Mouse (Mus musculus): ENCODE data around the gene St6galnac4. TPM values are rescaled to one million over a fixed set of nuclear protein-coding genes. Genes with fewer than 3 reads are reported as not detected.

St6galnac4 gene
- 39.5 and 40.4 TPM in 2 replicates for polyA plus RNA-seq (2012; rRNA removed)

GRCm38 (mm10) chr2:32586871-32587351, at the start of gene St6galnac4:
TSS of gene St6galnac4 (plus strand) at chr2:32587095.
- TF ChIP-seq CTCF (IDR thresholded peaks at IDR 0.05; ENCODE audit: insufficient read depth, low read length) (no peak), POLR2A (IDR thresholded peaks at IDR 0.05; ENCODE audit: borderline replicate concordance, extremely low read depth, low read depth, low read length) (peak; percentile 60)
- peak; percentile 83 for DNase-seq
- Histone ChIP-seq H3K4me3 (replicated peaks; ENCODE audit: extremely low read depth, low read depth, low read length) (peak within 1 kb of the TSS; percentile 91), H3K4me1 (ENCODE audit: control insufficient read depth, insufficient read depth, low read length) (peaks cover 17% of the 10 kb centered on the region)
- WGBS = 1% methylated on average over 38 of the region's 38 CpGs

- Histone ChIP-seq H3K4me3 (replicated peaks; ENCODE audit: extremely low read depth, low read depth, low read length) (peak overlapping the region; percentile 53), H3K4me1 (ENCODE audit: control insufficient read depth, insufficient read depth, low read length) (peaks cover 21% of the 10 kb centered on the region; the same call in 1 of the 2 replicates)
- no peak for TF ChIP-seq POLR2A (IDR thresholded peaks at IDR 0.05; ENCODE audit: borderline replicate concordance, extremely low read depth, low read depth, low read length)
- TF ChIP-seq CTCF (IDR thresholded peaks at IDR 0.05; ENCODE audit: insufficient read depth, low read length) = no peak
- DNase-seq = no peak
- 18% methylated on average over 9 of the region's 9 CpGs for WGBS
These were observed 49.5 kb upstream of the St6galnac4 start for GRCm38 (mm10) chr2:32537360-32537905.

GRCm38 (mm10) chr2:32537941-32538340, 49.0 kb upstream of the St6galnac4 start:
- no peak for DNase-seq
- Histone ChIP-seq H3K4me1 (ENCODE audit: control insufficient read depth, insufficient read depth, low read length) (peaks cover 21% of the 10 kb centered on the region; the same call in 1 of the 2 replicates), H3K4me3 (replicated peaks; ENCODE audit: extremely low read depth, low read depth, low read length) (no peak overlapping the region)
- TF ChIP-seq POLR2A (IDR thresholded peaks at IDR 0.05; ENCODE audit: borderline replicate concordance, extremely low read depth, low read depth, low read length) = no peak
- TF ChIP-seq CTCF (IDR thresholded peaks at IDR 0.05; ENCODE audit: insufficient read depth, low read length) = no peak
- 42% methylated on average over 5 of the region's 5 CpGs for WGBS

GRCm38 (mm10) chr2:32538461-32538860, 48.4 kb upstream of the St6galnac4 start:
- TF ChIP-seq POLR2A (IDR thresholded peaks at IDR 0.05; ENCODE audit: borderline replicate concordance, extremely low read depth, low read depth, low read length) = no peak
- no peak for TF ChIP-seq CTCF (IDR thresholded peaks at IDR 0.05; ENCODE audit: insufficient read depth, low read length)
- WGBS = 56% methylated on average over 4 of the region's 4 CpGs
- DNase-seq = no peak

DNA sequence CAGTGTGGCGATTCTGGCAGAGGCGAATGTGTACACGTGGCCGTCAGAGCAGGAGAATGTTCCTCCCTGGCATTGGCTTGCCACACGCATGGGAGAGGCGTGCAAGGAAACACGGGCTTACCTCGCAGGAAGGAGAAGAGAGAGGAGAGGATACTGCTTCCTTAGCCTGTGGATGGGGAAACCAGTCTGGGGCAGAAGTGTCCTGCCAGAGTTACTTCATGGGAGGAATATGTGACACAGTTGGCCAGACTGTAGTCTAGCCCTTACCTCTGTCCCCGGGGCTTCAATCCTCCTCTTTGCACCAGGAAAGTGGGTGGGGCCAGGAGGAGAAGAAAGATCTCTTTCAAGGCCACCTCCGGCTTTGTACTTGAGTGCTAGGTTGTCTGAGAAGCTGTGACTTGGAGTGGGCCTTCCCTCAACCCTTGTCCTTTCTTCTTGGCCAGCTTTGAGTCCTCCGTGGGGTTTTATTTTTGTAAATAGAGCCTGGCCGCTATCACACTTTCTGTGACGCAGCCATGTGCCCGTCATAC, 47.4 kb upstream of the St6galnac4 start:
- TF ChIP-seq CTCF (IDR thresholded peaks at IDR 0.05; ENCODE audit: insufficient read depth, low read length) (no peak), POLR2A (IDR thresholded peaks at IDR 0.05; ENCODE audit: borderline replicate concordance, extremely low read depth, low read depth, low read length) (no peak)
- WGBS = 40% methylated on average over 14 of the region's 14 CpGs
- peaks cover 21% of the 10 kb centered on the region; the same call in 1 of the 2 replicates for H3K4me1 ChIP-seq (ENCODE audit: control insufficient read depth, insufficient read depth, low read length)
- DNase-seq = no peak
- no peak overlapping the region for H3K4me3 ChIP-seq (replicated peaks; ENCODE audit: extremely low read depth, low read depth, low read length)

More at GRCm38 (mm10) chr2:32538461-32538860, 48.4 kb upstream of the St6galnac4 start:
- H3K4me3 ChIP-seq (replicated peaks; ENCODE audit: extremely low read depth, low read depth, low read length) = no peak overlapping the region
- peaks cover 21% of the 10 kb centered on the region; the same call in 1 of the 2 replicates for H3K4me1 ChIP-seq (ENCODE audit: control insufficient read depth, insufficient read depth, low read length)

DNA sequence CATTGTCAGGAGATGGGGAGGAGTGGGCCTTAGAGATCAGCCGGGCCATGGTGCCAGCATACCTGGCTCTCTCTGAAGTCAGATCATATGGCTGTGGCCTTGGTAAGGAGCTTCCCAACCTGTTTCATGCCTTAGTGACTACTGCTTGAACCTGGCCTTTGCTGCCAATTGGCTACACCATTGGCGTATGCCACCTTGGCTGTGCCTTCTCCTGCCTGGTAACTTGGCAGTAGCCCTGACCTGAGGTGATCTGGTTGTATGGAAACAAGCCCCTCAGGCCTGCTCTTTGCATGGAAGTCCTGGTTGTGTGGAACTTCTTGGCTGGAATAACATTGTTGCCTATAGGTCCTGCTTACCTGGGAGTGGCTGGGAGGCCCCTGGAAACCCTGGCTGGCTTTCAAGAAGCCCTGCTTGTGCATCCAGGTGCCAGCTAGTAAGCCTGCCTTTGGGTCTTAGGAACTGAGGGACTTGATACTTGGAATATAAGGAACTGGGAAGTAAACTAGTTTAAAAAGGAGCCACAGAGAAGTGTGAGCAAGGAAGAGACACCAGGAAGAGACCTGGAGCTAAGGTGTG, 45.5 kb upstream of the St6galnac4 start:
- TF ChIP-seq CTCF (IDR thresholded peaks at IDR 0.05; ENCODE audit: insufficient read depth, low read length) (no peak), POLR2A (IDR thresholded peaks at IDR 0.05; ENCODE audit: borderline replicate concordance, extremely low read depth, low read depth, low read length) (no peak)
- 86% methylated on average over 2 of the region's 2 CpGs for WGBS
- Histone ChIP-seq H3K4me3 (replicated peaks; ENCODE audit: extremely low read depth, low read depth, low read length) (no peak overlapping the region), H3K4me1 (ENCODE audit: control insufficient read depth, insufficient read depth, low read length) (peaks cover 19% of the 10 kb centered on the region; the same call in 1 of the 2 replicates)
- no peak for DNase-seq

DNA sequence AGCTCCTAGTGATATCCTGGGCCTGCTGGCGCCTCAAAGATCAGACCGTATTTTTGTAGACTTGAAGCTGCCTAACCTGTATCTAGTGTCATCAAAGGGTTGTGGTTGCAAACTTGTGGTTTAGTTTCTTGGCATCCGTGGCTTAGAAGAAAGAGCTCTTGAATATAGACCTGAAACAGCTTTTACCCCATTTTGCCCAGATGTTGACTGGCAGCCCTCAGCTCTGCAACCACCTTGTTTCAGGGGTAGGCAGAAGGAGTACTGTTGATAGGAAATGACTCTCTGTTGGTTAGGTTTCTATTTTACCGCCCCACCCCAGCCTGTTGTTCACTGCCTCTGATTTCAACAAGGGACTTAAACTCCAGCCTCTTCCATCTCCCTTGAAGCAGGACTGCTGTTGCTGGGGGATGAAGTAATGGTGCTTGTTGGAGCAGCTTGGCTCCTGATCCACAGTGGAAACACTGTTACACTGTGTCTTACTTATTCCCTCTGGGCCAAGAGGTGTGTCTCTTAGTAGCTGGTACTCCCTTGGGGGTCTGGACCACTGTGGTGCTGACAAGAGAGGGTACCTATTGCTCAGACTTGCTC, 44.8 kb upstream of the St6galnac4 start:
- no peak for DNase-seq
- H3K4me3 ChIP-seq (replicated peaks; ENCODE audit: extremely low read depth, low read depth, low read length) = no peak overlapping the region
- WGBS = 59% methylated on average over 4 of the region's 4 CpGs

GRCm38 (mm10) chr2:32543031-32543449, 43.9 kb upstream of the St6galnac4 start:
- TF ChIP-seq POLR2A (IDR thresholded peaks at IDR 0.05; ENCODE audit: borderline replicate concordance, extremely low read depth, low read depth, low read length) (no peak), CTCF (IDR thresholded peaks at IDR 0.05; ENCODE audit: insufficient read depth, low read length) (no peak)
- 42% methylated on average over 3 of the region's 3 CpGs for WGBS
- no peak for DNase-seq

More for the DNA sequence above, 44.8 kb upstream of the St6galnac4 start:
- no peak for TF ChIP-seq CTCF (IDR thresholded peaks at IDR 0.05; ENCODE audit: insufficient read depth, low read length)
- no peak for TF ChIP-seq POLR2A (IDR thresholded peaks at IDR 0.05; ENCODE audit: borderline replicate concordance, extremely low read depth, low read depth, low read length)
- H3K4me1 ChIP-seq (ENCODE audit: control insufficient read depth, insufficient read depth, low read length) = peaks cover 19% of the 10 kb centered on the region; the same call in 1 of the 2 replicates

DNA sequence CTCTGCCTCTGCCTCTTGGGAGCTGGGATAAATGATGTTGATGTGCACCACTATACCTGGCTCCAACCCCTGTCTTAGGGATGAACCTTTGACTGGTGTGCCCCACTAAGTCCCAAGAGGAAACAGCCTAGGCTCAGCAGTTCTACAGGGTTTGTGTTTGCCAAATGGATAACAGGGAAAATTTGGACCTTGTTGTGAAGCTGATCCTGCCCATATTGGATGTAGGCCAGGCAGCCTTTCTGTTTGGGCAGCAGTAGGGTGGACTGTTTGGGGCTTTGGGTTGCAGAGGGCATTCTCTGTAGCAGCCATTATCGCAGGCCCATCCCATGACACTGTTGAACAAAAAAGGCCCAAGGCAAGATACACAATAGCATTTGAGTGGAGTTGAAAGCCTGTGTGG, 39.9 kb upstream of the St6galnac4 start:
- DNase-seq = no peak
- peaks cover 14% of the 10 kb centered on the region for H3K4me1 ChIP-seq (ENCODE audit: control insufficient read depth, insufficient read depth, low read length)
- 86% methylated on average over 1 of the region's 1 CpGs for WGBS
- no peak overlapping the region for H3K4me3 ChIP-seq (replicated peaks; ENCODE audit: extremely low read depth, low read depth, low read length)
- TF ChIP-seq CTCF (IDR thresholded peaks at IDR 0.05; ENCODE audit: insufficient read depth, low read length) (no peak), POLR2A (IDR thresholded peaks at IDR 0.05; ENCODE audit: borderline replicate concordance, extremely low read depth, low read depth, low read length) (no peak)

More at GRCm38 (mm10) chr2:32543031-32543449, 43.9 kb upstream of the St6galnac4 start:
- H3K4me3 ChIP-seq (replicated peaks; ENCODE audit: extremely low read depth, low read depth, low read length) = no peak overlapping the region
- peaks cover 14% of the 10 kb centered on the region; the same call in 1 of the 2 replicates for H3K4me1 ChIP-seq (ENCODE audit: control insufficient read depth, insufficient read depth, low read length)
